ENCODE assay signal across 29 mouse cellular contexts in the genomic region with DNA sequence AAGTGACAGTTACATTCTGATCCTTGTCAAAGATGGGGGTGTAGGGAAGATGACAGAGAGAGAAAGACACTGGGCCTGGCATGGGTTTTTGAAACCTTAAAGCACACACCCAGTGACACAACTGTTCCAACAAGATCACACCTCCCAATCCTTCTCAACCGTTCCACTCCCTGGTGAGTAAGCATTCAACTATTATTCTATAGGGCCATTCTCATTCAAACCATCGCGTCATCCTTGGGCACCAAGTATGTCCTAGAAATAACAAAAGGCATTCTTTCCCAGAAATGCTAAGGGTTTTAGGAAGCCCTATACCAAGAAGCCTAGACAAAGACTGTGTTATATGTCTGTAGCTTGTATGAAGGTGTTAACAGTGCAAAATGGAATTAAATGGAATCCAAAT. TPM values are rescaled to one million over a fixed set of nuclear protein-coding genes. Genes with fewer than 3 reads are reported as not detected.
DNase-seq lines count a peak whose midpoint lies in the region; ATAC-seq and TF ChIP-seq lines count a peak whose summit lies in the region.
"Had no signal": no experiment of that assay in that cellular context is flagged by ENCODE, and none has a peak within 500 bp of the region (broad histone marks: within the 10 kb centered on the region; RNA-seq: fewer than 3 reads in every experiment).

No protein-coding gene starts in this region.

- no peaks in the 10 kb centered on the region; the same call in 1 of the 2 replicates for H3K9me3 ChIP-seq in ES-Bruce4 (replicated peaks; ENCODE audit: control insufficient read depth, insufficient read depth, low read length, poor library complexity, severe bottlenecking)
- peaks cover 14% of the 10 kb centered on the region for H3K9me3 ChIP-seq in liver, embryonic 12.5 days (replicated peaks)

- H3K4me1 ChIP-seq in ES-Bruce4 (ENCODE audit: control insufficient read depth, insufficient read depth, low read length), result no peaks in the 10 kb centered on the region
- H3K4me1 ChIP-seq in liver, embryonic 12.5 days, result no peaks in the 10 kb centered on the region
- H3K4me1 ChIP-seq: embryonic facial prominence, embryonic 13.5 days; forebrain, embryonic 10.5 days; forebrain, embryonic 12.5 days had no signal

- TF ChIP-seq POLR2A in ES-Bruce4 (IDR thresholded peaks at IDR 0.05; ENCODE audit: insufficient read depth, low read length), result no peak

- H3K4me2 ChIP-seq in liver, embryonic 12.5 days, result no peak overlapping the region
- H3K4me2 ChIP-seq: embryonic facial prominence, embryonic 13.5 days; embryonic facial prominence, embryonic 15.5 days; forebrain, embryonic 12.5 days had no signal

- no peak for TF ChIP-seq CTCF in ES-Bruce4 (IDR thresholded peaks at IDR 0.05; ENCODE audit: low read depth, low read length)

- no peak overlapping the region for H3K4me3 ChIP-seq in ES-Bruce4 (ENCODE audit: low read depth, low read length)
- H3K4me3 ChIP-seq in liver, embryonic 12.5 days, result no peak overlapping the region
- H3K4me3 ChIP-seq: embryonic facial prominence, embryonic 13.5 days; embryonic facial prominence, embryonic 15.5 days; erythroblast, embryonic 14.5 days; forebrain, embryonic 10.5 days; forebrain, embryonic 12.5 days had no signal

- no peak for TF ChIP-seq EP300 in ES-Bruce4 (IDR thresholded peaks at IDR 0.05; ENCODE audit: insufficient read depth, low read depth, low read length)

- no peak overlapping the region for H3K9ac ChIP-seq in ES-Bruce4 (ENCODE audit: low read depth, poor library complexity, severe bottlenecking)
- no peak overlapping the region for H3K9ac ChIP-seq in liver, embryonic 12.5 days
- H3K9ac ChIP-seq: embryonic facial prominence, embryonic 13.5 days; embryonic facial prominence, embryonic 15.5 days; forebrain, embryonic 12.5 days had no signal

- 71% methylated on average over 3 of the region's 3 CpGs for WGBS in liver, embryonic 12.5 days (ENCODE audit: insufficient replicate concordance)

- no peaks in the 10 kb centered on the region for H3K27me3 ChIP-seq in ES-Bruce4 (ENCODE audit: control insufficient read depth, insufficient read depth, low read length, poor library complexity, severe bottlenecking)
- H3K27me3 ChIP-seq in liver, embryonic 12.5 days (replicated peaks), result peaks cover 39% of the 10 kb centered on the region
- H3K27me3 ChIP-seq: Patski had no signal

- ATAC-seq in liver, embryonic 12.5 days, result no peak
- ATAC-seq in activated CD4-positive, CD25-positive, alpha-beta regulatory T cell, adult 4 months, result no peak
- ATAC-seq: forebrain, embryonic 14.5 days; forebrain, embryonic 16.5 days; Patski had no signal

- H3K36me3 ChIP-seq in ES-Bruce4 (ENCODE audit: control insufficient read depth, insufficient read depth, low read length, poor library complexity, severe bottlenecking), result peaks cover 15% of the 10 kb centered on the region
- no peaks in the 10 kb centered on the region for H3K36me3 ChIP-seq in liver, embryonic 12.5 days
- H3K36me3 ChIP-seq: embryonic facial prominence, embryonic 13.5 days; embryonic facial prominence, embryonic 15.5 days; forebrain, embryonic 10.5 days; forebrain, embryonic 12.5 days; G1E had no signal

- DNase-seq in ES-CJ7 (ENCODE audit: low read depth, low spot score) (peak; percentile 91), R1 (ENCODE audit: low read depth, low spot score) (peak; percentile 98)
- DNase-seq in kidney, postnatal 36 days, result no peak
- DNase-seq: adrenal gland, adult 2 months; adrenal gland, postnatal 10 days; adrenal gland, postnatal 25 days; cerebellum, adult 11 months; cerebellum, adult 18-20 months; cerebellum, adult 8-10 months; cerebellum, adult 9-11 months; cerebellum, postnatal 14 days; cerebellum, postnatal 36 days; embryo, embryonic 11 days had no signal

- H3K27ac ChIP-seq in ES-Bruce4 (ENCODE audit: insufficient read depth, low read length), result peak overlapping the region; percentile 70
- no peak overlapping the region for H3K27ac ChIP-seq in liver, embryonic 12.5 days
- H3K27ac ChIP-seq: embryonic facial prominence, embryonic 13.5 days; embryonic facial prominence, embryonic 15.5 days; forebrain, embryonic 10.5 days; forebrain, embryonic 12.5 days had no signal

RNA-seq across cellular contexts. Expression of gene Rbmxl2, which starts 1.4 kb away (rescaled TPM):
- polyA plus RNA-seq in ES-Bruce4 (2011; ENCODE audit: insufficient read depth, insufficient read length, low read depth, missing spikeins), result 19.3 and 27.3 TPM in 2 replicates
- not detected in 2 replicates for polyA plus RNA-seq in liver, embryonic 12.5 days (2016; fragmentation: Nextera tagmentation; extraction: Ambion mirVana)
- not detected for polyA plus RNA-seq in activated CD4-positive, CD25-positive, alpha-beta regulatory T cell, adult 4 months (2017; shearing (Covaris generic))
- polyA plus RNA-seq: adrenal gland, adult 2 months; brain, embryonic 14.5 days; C2C12; embryonic facial prominence, embryonic 11.5 days; embryonic facial prominence, embryonic 13.5 days; embryonic facial prominence, embryonic 15.5 days; erythroblast, embryonic 14.5 days; forebrain, embryonic 10.5 days; forebrain, embryonic 12.5 days; forebrain, embryonic 14.5 days; forebrain, embryonic 16.5 days; frontal cortex, adult 2 months; G1E; Patski had no signal

RNA-seq across cellular contexts. Expression of gene Nlrp14, which starts 41.1 kb away (rescaled TPM):
- 0.42 TPM in 1 of 2 replicates, not detected in the other for polyA plus RNA-seq in ES-Bruce4 (2011; ENCODE audit: insufficient read depth, insufficient read length, low read depth, missing spikeins)
- not detected in 2 replicates for polyA plus RNA-seq in liver, embryonic 12.5 days (2016; fragmentation: Nextera tagmentation; extraction: Ambion mirVana)
- polyA plus RNA-seq in activated CD4-positive, CD25-positive, alpha-beta regulatory T cell, adult 4 months (2017; shearing (Covaris generic)), result not detected
- polyA plus RNA-seq: adrenal gland, adult 2 months; brain, embryonic 14.5 days; C2C12; embryonic facial prominence, embryonic 11.5 days; embryonic facial prominence, embryonic 13.5 days; embryonic facial prominence, embryonic 15.5 days; erythroblast, embryonic 14.5 days; forebrain, embryonic 10.5 days; forebrain, embryonic 12.5 days; forebrain, embryonic 14.5 days; forebrain, embryonic 16.5 days; frontal cortex, adult 2 months; G1E; Patski had no signal

Comparison
In these comparisons a context has a peak if more than half of its experiments do, and no peak if none do; other contexts are left out.
1. DNase-seq: peak in ES-CJ7 (single experiment) and R1 (single experiment); none in kidney, postnatal 36 days (0 of 2).
2. RNA of gene Rbmxl2, which starts 1.4 kb away (polyA plus RNA-seq): 19.3 to 27.3 TPM in ES-Bruce4; not detected in liver, embryonic 12.5 days and not detected in activated CD4-positive, CD25-positive, alpha-beta regulatory T cell, adult 4 months; every median in the first group is over 10 times any median in the second.